Comparison of ENCODE assay signal across 8 mouse cellular contexts in genomic region chr10:39266482-39266881, GRCm38 (mm10).
DNase-seq lines count a peak whose midpoint lies in the region; ATAC-seq lines count a peak whose summit lies in the region.

No protein-coding gene starts in this region.

- WGBS in embryonic facial prominence, embryonic 14.5 days: 14% methylated on average over 5 of the region's 5 CpGs
- 41% methylated on average over 5 of the region's 5 CpGs for WGBS in heart, embryonic 11.5 days (ENCODE audit: insufficient replicate concordance)
- 35% methylated on average over 5 of the region's 5 CpGs for WGBS in kidney, embryonic 16.5 days
- WGBS in limb, embryonic 15.5 days: 19% methylated on average over 5 of the region's 5 CpGs

- H3K4me2 ChIP-seq in embryonic facial prominence, embryonic 14.5 days (ENCODE audit: low read depth, low read length): peak overlapping the region; percentile 18; the same call in 1 of the 2 replicates
- H3K4me2 ChIP-seq in heart, embryonic 11.5 days: no peak overlapping the region
- no peak overlapping the region for H3K4me2 ChIP-seq in kidney, embryonic 16.5 days (replicated peaks; ENCODE audit: low read depth, low read length)
- H3K4me2 ChIP-seq in limb, embryonic 15.5 days: no peak overlapping the region

- ATAC-seq in embryonic facial prominence, embryonic 14.5 days (ENCODE audit: low read depth): peak; percentile 80
- peak; percentile 67; the same call in 1 of the 2 replicates for ATAC-seq in heart, embryonic 11.5 days (replicated peaks; ENCODE audit: insufficient number of reproducible peaks, low FRiP score, low TSS enrichment)
- peak; percentile 83 for ATAC-seq in kidney, embryonic 16.5 days (ENCODE audit: low FRiP score, low TSS enrichment)
- ATAC-seq in limb, embryonic 15.5 days (ENCODE audit: insufficient number of reproducible peaks, low FRiP score, low TSS enrichment, low read depth): no peak

- no peaks in the 10 kb centered on the region for H3K36me3 ChIP-seq in embryonic facial prominence, embryonic 14.5 days (ENCODE audit: control insufficient read depth, insufficient read depth, low read length)
- no peaks in the 10 kb centered on the region for H3K36me3 ChIP-seq in heart, embryonic 11.5 days (ENCODE audit: control insufficient read depth, insufficient read depth, low read length)
- H3K36me3 ChIP-seq in kidney, embryonic 16.5 days (ENCODE audit: insufficient read depth, low read length): no peaks in the 10 kb centered on the region
- H3K36me3 ChIP-seq in limb, embryonic 15.5 days: no peaks in the 10 kb centered on the region

- H3K9ac ChIP-seq in embryonic facial prominence, embryonic 14.5 days (ENCODE audit: low read depth, low read length): no peak overlapping the region
- no peak overlapping the region for H3K9ac ChIP-seq in heart, embryonic 11.5 days (ENCODE audit: low read depth, low read length)
- H3K9ac ChIP-seq in kidney, embryonic 16.5 days (replicated peaks; ENCODE audit: low read length): no peak overlapping the region
- no peak overlapping the region for H3K9ac ChIP-seq in limb, embryonic 15.5 days

- H3K4me1 ChIP-seq in embryonic facial prominence, embryonic 14.5 days (ENCODE audit: control insufficient read depth, insufficient read depth, low read length): peaks cover 30% of the 10 kb centered on the region
- peaks cover 22% of the 10 kb centered on the region for H3K4me1 ChIP-seq in heart, embryonic 11.5 days (ENCODE audit: control insufficient read depth, insufficient read depth, low read length)
- H3K4me1 ChIP-seq in kidney, embryonic 16.5 days (ENCODE audit: insufficient read depth, low read length): peaks cover 24% of the 10 kb centered on the region
- H3K4me1 ChIP-seq in limb, embryonic 15.5 days: peaks cover 27% of the 10 kb centered on the region

- H3K27me3 ChIP-seq in embryonic facial prominence, embryonic 14.5 days (replicated peaks; ENCODE audit: control insufficient read depth, insufficient read depth, low read length): no peaks in the 10 kb centered on the region
- H3K27me3 ChIP-seq in heart, embryonic 11.5 days (ENCODE audit: control insufficient read depth, insufficient read depth, low read length): no peaks in the 10 kb centered on the region
- H3K27me3 ChIP-seq in kidney, embryonic 16.5 days (ENCODE audit: insufficient read depth, low read length): no peaks in the 10 kb centered on the region
- no peaks in the 10 kb centered on the region for H3K27me3 ChIP-seq in limb, embryonic 15.5 days

- H3K9me3 ChIP-seq in embryonic facial prominence, embryonic 14.5 days (ENCODE audit: control insufficient read depth, low read length): no peaks in the 10 kb centered on the region
- no peaks in the 10 kb centered on the region for H3K9me3 ChIP-seq in heart, embryonic 11.5 days (replicated peaks; ENCODE audit: control insufficient read depth, low read length)
- no peaks in the 10 kb centered on the region for H3K9me3 ChIP-seq in kidney, embryonic 16.5 days (ENCODE audit: low read length)
- no peaks in the 10 kb centered on the region for H3K9me3 ChIP-seq in limb, embryonic 15.5 days

- no peak overlapping the region for H3K4me3 ChIP-seq in embryonic facial prominence, embryonic 14.5 days (ENCODE audit: low read depth, low read length)
- no peak overlapping the region for H3K4me3 ChIP-seq in heart, embryonic 11.5 days (ENCODE audit: low read depth, low read length)
- no peak overlapping the region for H3K4me3 ChIP-seq in kidney, embryonic 16.5 days (ENCODE audit: low read length)
- no peak overlapping the region for H3K4me3 ChIP-seq in limb, embryonic 15.5 days

- H3K27ac ChIP-seq in embryonic facial prominence, embryonic 14.5 days (replicated peaks; ENCODE audit: low read depth, low read length): peak overlapping the region; percentile 64
- peak overlapping the region; percentile 73 for H3K27ac ChIP-seq in heart, embryonic 11.5 days (ENCODE audit: low read depth, low read length)
- H3K27ac ChIP-seq in kidney, embryonic 16.5 days (ENCODE audit: low read length): peak overlapping the region; percentile 83
- H3K27ac ChIP-seq in limb, embryonic 15.5 days: peak overlapping the region; percentile 71

- peak; percentile 89 for DNase-seq in 3T3-L1 (ENCODE audit: low read depth, low spot score)
- peak; percentile 42 to 45 for DNase-seq in adrenal gland, adult 18-20 months (ENCODE audit: low spot score in 2 of 2)
- DNase-seq in embryonic facial prominence, embryonic 14.5 days (ENCODE audit: low spot score): peak; percentile 96
- peak; percentile 54 for DNase-seq in naive thymus-derived CD4-positive, alpha-beta T cell, adult 2 months (ENCODE audit: low read depth)
- peak; percentile 10 for DNase-seq in thymus, postnatal 0 days (ENCODE audit: low spot score)

Comparison
In these comparisons a context has a peak if more than half of its experiments do, and no peak if none do; other contexts are left out.
1. DNase-seq: peak in every context shown above with its lines; median percentile 96 in embryonic facial prominence, embryonic 14.5 days; 89 in 3T3-L1; 54 in naive thymus-derived CD4-positive, alpha-beta T cell, adult 2 months; 44 in adrenal gland, adult 18-20 months; 10 in thymus, postnatal 0 days.